Mouse (Mus musculus) large intestine, adult 2 months (tissue): ENCODE measurements around the gene Xntrpc. TPM values are rescaled to one million over a fixed set of nuclear protein-coding genes. Genes with fewer than 3 reads are reported as not detected.

Experiments
- DNase-seq: peaks from one replicate; pipeline ENCODE4 v3.0.0-alpha.2; 2012; ENCODE audit warnings: low read depth, low spot score
- WGBS: fragments of 180-500 bp; shearing (Covaris S2); methylation state at CpG from one replicate; pipeline ENCODE4 v1.1.7; 2018; 5-methylcytosine and 5-hydroxymethylcytosine counted together
- polyA plus RNA-seq: library from polyadenylated mRNA; depleted of rRNA; stranded (reverse); fragments of >200 nt; gene quantifications from 2 replicates; pipeline ENCODE4 v1.2.3, GENCODE M21; 2012

Gene Xntrpc
- polyA plus RNA-seq, 1 experiment, result 1.5 TPM

GRCm38 (mm10) chr7:102078517-102078916 is 13.0 kb downstream of the Xntrpc start:
- WGBS, result 69% methylated on average over 7 of the region's 7 CpGs
- DNase-seq, result no peak

GRCm38 (mm10) chr7:102080311-102080710 is 14.8 kb downstream of the Xntrpc start:
- 85% methylated on average over 8 of the region's 8 CpGs for WGBS
- no peak for DNase-seq

GRCm38 (mm10) chr7:102081784-102082183 is 16.3 kb downstream of the Xntrpc start:
- DNase-seq, result no peak
- over 99% methylated on average over 5 of the region's 5 CpGs for WGBS

GRCm38 (mm10) chr7:102082816-102083215 is 17.3 kb downstream of the Xntrpc start, which contains the start of gene Trpc2:
Trpc2 (plus strand) TSS chr7:102083116.
- no peak for DNase-seq

GRCm38 (mm10) chr7:102084041-102084696 is 18.7 kb downstream of the Xntrpc start:
- WGBS, result 87% methylated on average over 26 of the region's 26 CpGs
- no peak for DNase-seq

More at GRCm38 (mm10) chr7:102082816-102083215, 17.3 kb downstream of the Xntrpc start, which contains the start of gene Trpc2:
- 71% methylated on average over 5 of the region's 5 CpGs for WGBS

GRCm38 (mm10) chr7:102087336-102087735 is 21.8 kb downstream of the Xntrpc start:
- 90% methylated on average over 4 of the region's 4 CpGs for WGBS
- DNase-seq, result no peak

GRCm38 (mm10) chr7:102099760-102100661 is 34.5 kb downstream of the Xntrpc start:
- no peak for DNase-seq
- 7% methylated on average over 30 of the region's 30 CpGs for WGBS

GRCm38 (mm10) chr7:102100868-102101267 is 35.4 kb downstream of the Xntrpc start:
- DNase-seq, result no peak
- WGBS, result 57% methylated on average over 5 of the region's 5 CpGs

GRCm38 (mm10) chr7:102101487-102101886 is 36.0 kb downstream of the Xntrpc start, which contains the start of gene Art1:
Art1 (plus strand) TSS chr7:102101743.
- 85% methylated on average over 5 of the region's 5 CpGs for WGBS
- DNase-seq, result no peak

- WGBS, result 79% methylated on average over 8 of the region's 8 CpGs
- DNase-seq, result no peak
Measured at GRCm38 (mm10) chr7:102102241-102102640, 36.7 kb downstream of the Xntrpc start.

- no peak for DNase-seq
- 45% methylated on average over 6 of the region's 6 CpGs for WGBS
Measured at GRCm38 (mm10) chr7:102102696-102103095, 37.2 kb downstream of the Xntrpc start.

GRCm38 (mm10) chr7:102103555-102103954 is 38.0 kb downstream of the Xntrpc start:
- 82% methylated on average over 2 of the region's 2 CpGs for WGBS
- DNase-seq, result no peak

- DNase-seq, result no peak
- WGBS, result 72% methylated on average over 5 of the region's 5 CpGs
Measured at GRCm38 (mm10) chr7:102104126-102104525, 38.6 kb downstream of the Xntrpc start.

- WGBS, result 30% methylated on average over 23 of the region's 23 CpGs
- no peak for DNase-seq
Measured at GRCm38 (mm10) chr7:102106700-102107141, 41.2 kb downstream of the Xntrpc start.

GRCm38 (mm10) chr7:102108206-102108605 is 42.7 kb downstream of the Xntrpc start:
- DNase-seq, result no peak
- 75% methylated on average over 1 of the region's 1 CpGs for WGBS

- 78% methylated on average over 7 of the region's 7 CpGs for WGBS
- DNase-seq, result no peak
Measured at GRCm38 (mm10) chr7:102109171-102109570, 43.7 kb downstream of the Xntrpc start, which contains the start of gene Art5. Art5 (minus strand) TSS chr7:102109489.

GRCm38 (mm10) chr7:102109746-102110145 is 44.2 kb downstream of the Xntrpc start:
- 88% methylated on average over 4 of the region's 4 CpGs for WGBS
- no peak for DNase-seq

GRCm38 (mm10) chr7:102113151-102113729 is 47.7 kb downstream of the Xntrpc start:
- 74% methylated on average over 45 of the region's 45 CpGs for WGBS
- DNase-seq, result no peak

GRCm38 (mm10) chr7:102116579-102117331 is 51.2 kb downstream of the Xntrpc start, which contains the start of gene Chrna10:
Chrna10 (minus strand) TSS chr7:102116828.
- DNase-seq, result no peak
- 43% methylated on average over 7 of the region's 7 CpGs for WGBS
